ENCODE assay signal across 13 mouse cellular contexts in the genomic region with DNA sequence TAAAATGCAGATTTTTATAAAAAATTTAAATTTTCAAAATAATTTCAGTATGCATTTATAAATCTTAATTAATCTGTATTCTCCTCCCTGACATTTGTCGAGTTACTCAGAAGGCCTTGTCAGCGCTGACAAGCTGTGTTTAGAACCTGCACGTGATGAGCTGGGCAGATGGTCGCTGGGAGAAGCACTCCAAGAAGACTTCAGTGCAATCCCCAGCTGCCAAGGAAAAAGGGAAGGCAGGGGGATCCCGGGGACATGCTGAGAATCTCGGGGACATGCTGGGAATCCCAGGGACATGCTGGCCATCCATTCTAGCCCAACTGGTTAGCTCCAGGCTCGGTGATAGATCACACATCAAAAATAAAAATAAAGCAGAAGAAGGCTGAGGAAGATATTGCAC.
DNase-seq lines count a peak whose midpoint lies in the region; ATAC-seq lines count a peak whose summit lies in the region.
"Had no signal": no experiment of that assay in that cellular context is flagged by ENCODE, and none has a peak within 500 bp of the region (broad histone marks: within the 10 kb centered on the region; RNA-seq: fewer than 3 reads in every experiment).

No protein-coding gene starts in this region.

- DNase-seq in heart, adult 11 months: peak; percentile 70
- DNase-seq in heart, postnatal 4 days: no peak
- DNase-seq in right cerebral cortex, postnatal 10 days (ENCODE audit: low spot score in 2 of 2): peak; percentile 71 to 84
- no peak for DNase-seq in right cerebral cortex, postnatal 25 days
- peak; percentile 18 to 21 for DNase-seq in layer of hippocampus, adult 8-10 months (ENCODE audit: low spot score in 2 of 2)
- DNase-seq in adrenal gland, postnatal 10 days: no peak
- DNase-seq: gastrocnemius, postnatal 10 days; kidney, postnatal 4 days; retina, postnatal 1 day had no signal

- no peak for ATAC-seq in CD4-positive, CD25-positive, alpha-beta regulatory T cell, adult 4 months
- ATAC-seq: intestine, embryonic 15.5 days; liver, embryonic 12.5 days; midbrain, embryonic 13.5 days had no signal

Comparison
In these comparisons a context has a peak if more than half of its experiments do, and no peak if none do; other contexts are left out.
1. DNase-seq: peak in heart, adult 11 months (single experiment), right cerebral cortex, postnatal 10 days (2 of 2) and layer of hippocampus, adult 8-10 months (2 of 2); none in heart, postnatal 4 days (single experiment), right cerebral cortex, postnatal 25 days (single experiment) and adrenal gland, postnatal 10 days (single experiment).